Mouse (Mus musculus) heart, embryonic 14.5 days (tissue): ENCODE results near the gene Vars2. TPM values are rescaled to one million over a fixed set of nuclear protein-coding genes. Genes with fewer than 3 reads are reported as not detected.

ENCODE experiments used
- ATAC-seq: fragments of 200-750 bp; cut with Nextera tagmentation; 2 replicates; pipeline ENCODE4 v1.8.0; 2017; ENCODE audit warnings: low read depth, moderate TSS enrichment; ENCODE audit not compliant: insufficient number of reproducible peaks, insufficient read depth, low FRiP score
- H3K27ac ChIP-seq, 2 experiments: fragments of 200-500 bp in 1 of 2; fragments of 300-500 bp in 1 of 2; sonication (generic) in 1 of 2; replicated peaks in 1 of 2; 2 replicates each; pipeline ENCODE4 v1.5.1; 2012 to 2014; ENCODE audit warnings: low read depth in 2 of 2, low read length in 2 of 2, control low read depth in 1 of 2, mild to moderate bottlenecking in 1 of 2, mixed read lengths in 1 of 2; ENCODE audit not compliant: control insufficient read depth in 1 of 2, insufficient read depth in 1 of 2
- H3K27me3 ChIP-seq: fragments of 300-500 bp; sonication (generic); 2 replicates; pipeline ENCODE4 v1.6.1; 2014; ENCODE audit warnings: mild to moderate bottlenecking, low read length, control low read depth; ENCODE audit not compliant: control insufficient read depth, insufficient read depth
- H3K36me3 ChIP-seq: fragments of 300-500 bp; sonication (generic); 2 replicates; pipeline ENCODE4 v1.6.1; 2014; ENCODE audit warnings: mild to moderate bottlenecking, control low read depth, low read length, mixed read lengths; ENCODE audit not compliant: control insufficient read depth, insufficient read depth
- H3K4me1 ChIP-seq, 2 experiments: fragments of 200-500 bp in 1 of 2; fragments of 300-500 bp in 1 of 2; sonication (generic) in 1 of 2; 2 replicates each; pipeline ENCODE4 v1.6.1; 2012 to 2014; ENCODE audit warnings: low read length in 2 of 2, control low read depth in 1 of 2, mixed read lengths in 1 of 2; ENCODE audit not compliant: control insufficient read depth in 2 of 2, insufficient read depth in 2 of 2
- H3K4me2 ChIP-seq: fragments of 300-500 bp; sonication (generic); 2 replicates; pipeline ENCODE4 v1.6.1; 2014; ENCODE audit warnings: mild to moderate bottlenecking, low read length
- H3K4me3 ChIP-seq, 2 experiments: fragments of 200-500 bp in 1 of 2; fragments of 300-500 bp in 1 of 2; sonication (generic) in 1 of 2; 2 replicates each; pipeline ENCODE4 v1.5.1; 2012 to 2014; ENCODE audit warnings: low read length in 2 of 2, mild to moderate bottlenecking in 2 of 2, control low read depth in 1 of 2, low read depth in 1 of 2, moderate library complexity in 1 of 2; ENCODE audit not compliant: control insufficient read depth in 1 of 2, insufficient read depth in 1 of 2
- H3K9ac ChIP-seq: fragments of 300-500 bp; sonication (generic); 2 replicates; pipeline ENCODE4 v1.6.1; 2014; ENCODE audit warnings: mild to moderate bottlenecking, low read length
- H3K9me3 ChIP-seq: fragments of 300-500 bp; sonication (generic); 2 replicates; pipeline ENCODE4 v1.6.1; 2016; ENCODE audit warnings: low read length, control low read depth; ENCODE audit not compliant: control insufficient read depth
- WGBS: fragments of 180-500 bp; shearing (Covaris S2); extraction: QIAGEN DNeasy Blood & Tissue Kit; methylation state at CpG from one replicate; pipeline ENCODE4 v1.1.7; 2014; 5-methylcytosine and 5-hydroxymethylcytosine counted together
- polyA plus RNA-seq: library from polyadenylated mRNA; unstranded; fragments of >200 nt; fragmentation: Nextera tagmentation; extraction: Ambion mirVana; gene quantifications from 2 replicates; pipeline ENCODE4 v1.2.1, GENCODE M21; 2014

Gene Vars2
- polyA plus RNA-seq, 1 experiment from 2014 or later = 10.8 TPM

DNA sequence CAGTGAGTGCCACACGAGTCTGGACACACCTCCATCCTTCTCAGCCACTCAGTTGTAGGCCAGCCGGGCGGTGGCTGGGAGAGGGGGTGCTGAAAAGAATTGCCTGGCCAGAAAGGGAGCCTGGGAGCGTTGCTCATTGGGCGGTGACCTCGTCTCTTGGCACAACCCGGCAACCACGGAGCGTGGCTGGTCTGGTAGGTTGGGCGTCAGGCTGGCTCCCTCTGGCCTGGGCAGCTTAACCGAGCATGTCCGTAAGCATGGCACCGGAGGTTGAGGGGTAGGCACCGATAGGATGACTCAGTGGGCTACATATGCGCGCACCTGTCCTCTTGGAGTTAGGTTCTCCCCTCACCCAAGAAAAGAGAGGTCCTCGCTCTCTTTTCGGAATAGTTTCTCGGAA lies 32.5 kb upstream of the Vars2 start:
- peak overlapping the region; percentile 69 to 89 for H3K4me3 ChIP-seq
- peak overlapping the region; percentile 89 to 97 for H3K27ac ChIP-seq
- WGBS = 2% methylated on average over 19 of the region's 19 CpGs
- H3K9me3 ChIP-seq = peaks cover 5% of the 10 kb centered on the region
- peak; percentile 32 for ATAC-seq
- peaks cover 34 to 40% of the 10 kb centered on the region in 2 experiments for H3K4me1 ChIP-seq
- no peaks in the 10 kb centered on the region for H3K27me3 ChIP-seq
- H3K9ac ChIP-seq = peak overlapping the region; percentile 94
- peak overlapping the region; percentile 72 for H3K4me2 ChIP-seq
- peaks cover 12% of the 10 kb centered on the region for H3K36me3 ChIP-seq

DNA sequence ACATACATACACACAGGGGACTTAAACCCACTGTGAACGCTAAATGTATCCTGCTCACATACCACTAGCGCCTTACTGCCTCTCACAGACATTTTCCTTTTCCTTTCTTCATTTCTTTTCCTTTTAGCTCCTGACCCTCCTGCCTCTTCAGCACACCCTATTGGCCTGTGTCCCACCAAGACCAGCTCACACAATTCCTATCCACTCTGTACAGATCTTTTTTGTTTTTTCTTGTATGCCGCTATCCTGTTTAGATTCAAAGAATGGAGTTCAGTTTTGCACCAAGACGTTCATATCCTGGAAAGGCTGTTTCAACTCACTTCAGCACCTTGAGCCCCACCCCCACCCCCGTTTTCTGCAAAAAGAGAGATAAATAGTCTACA lies 31.1 kb upstream of the Vars2 start:
- Histone ChIP-seq H3K9me3 (peaks cover 5% of the 10 kb centered on the region), H3K27me3 (no peaks in the 10 kb centered on the region), H3K9ac (peak overlapping the region; percentile 72), H3K36me3 (peaks cover 17% of the 10 kb centered on the region), H3K4me3 (peak overlapping the region; percentile 40), H3K27ac (peak overlapping the region; percentile 86 to 97), H3K4me1 (peaks cover 21 to 26% of the 10 kb centered on the region in 2 experiments), H3K4me2 (peak overlapping the region; percentile 72)
- ATAC-seq = no peak
- WGBS = 20% methylated on average over 5 of the region's 5 CpGs

DNA sequence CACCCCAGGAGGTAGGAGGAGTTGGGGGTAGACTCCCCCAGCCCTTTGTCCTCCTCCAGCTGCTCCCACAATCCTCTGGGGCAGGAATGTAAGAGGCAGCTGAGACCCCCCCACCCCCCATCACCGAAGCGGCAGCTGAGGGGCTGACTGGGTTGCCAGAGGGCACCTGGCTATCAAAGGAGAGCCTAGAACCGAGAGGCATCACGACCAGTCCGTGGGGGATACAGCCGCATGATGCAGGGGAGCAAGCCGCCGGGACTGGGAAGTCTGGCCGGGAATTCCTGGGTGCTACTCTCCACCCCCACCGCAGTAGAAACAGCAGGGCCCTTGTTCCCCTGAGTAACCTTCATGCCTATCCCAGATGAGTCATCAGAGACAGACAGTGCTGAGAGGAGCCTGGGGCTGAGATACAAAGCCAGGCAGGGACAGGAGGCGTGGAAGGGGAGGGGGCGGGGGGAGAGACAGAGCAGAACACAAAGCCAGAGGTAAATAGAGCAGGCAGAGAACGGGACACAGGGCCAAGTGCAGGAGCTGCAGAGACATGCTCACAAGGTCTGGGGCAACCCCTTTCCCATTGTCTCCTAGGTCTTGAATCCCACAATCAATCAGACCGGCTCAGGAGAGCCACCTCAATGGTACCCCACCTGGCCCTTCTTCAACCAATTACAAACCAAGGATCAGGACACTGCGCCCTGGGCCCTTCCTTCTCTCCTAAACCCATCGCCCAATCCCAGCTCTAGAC lies 30.5 kb upstream of the Vars2 start:
- peak overlapping the region; percentile 86 to 97 for H3K27ac ChIP-seq
- peak overlapping the region; percentile 40 for H3K4me3 ChIP-seq
- ATAC-seq = peak; percentile 44
- H3K4me2 ChIP-seq = peak overlapping the region; percentile 72
- peaks cover 21 to 26% of the 10 kb centered on the region in 2 experiments for H3K4me1 ChIP-seq
- H3K27me3 ChIP-seq = no peaks in the 10 kb centered on the region
- H3K9ac ChIP-seq = peak overlapping the region; percentile 72
- 2% methylated on average over 15 of the region's 16 CpGs for WGBS
- peaks cover 23% of the 10 kb centered on the region for H3K36me3 ChIP-seq
- peaks cover 5% of the 10 kb centered on the region for H3K9me3 ChIP-seq

DNA sequence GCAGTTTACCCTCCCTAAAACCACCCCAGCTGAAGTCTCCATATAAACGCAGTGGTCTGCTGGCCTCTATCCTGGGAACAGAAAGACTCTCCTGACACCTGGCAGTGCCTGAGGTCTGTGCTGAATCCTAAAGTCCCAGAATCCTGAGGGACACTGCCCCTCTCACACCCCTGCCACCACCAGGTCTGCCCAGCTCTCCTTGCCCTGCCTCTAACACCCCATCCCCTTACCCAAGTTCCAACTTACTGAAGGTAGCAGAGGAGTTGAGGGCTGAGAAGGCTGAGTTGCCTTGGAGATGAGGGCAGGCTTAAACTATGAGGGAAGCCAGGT lies 30.0 kb upstream of the Vars2 start:
- Histone ChIP-seq H3K27me3 (no peaks in the 10 kb centered on the region), H3K4me1 (peaks cover 19 to 20% of the 10 kb centered on the region in 2 experiments), H3K4me3 (peak overlapping the region; percentile 40), H3K9ac (peak overlapping the region; percentile 72), H3K36me3 (peaks cover 28% of the 10 kb centered on the region), H3K9me3 (peaks cover 5% of the 10 kb centered on the region), H3K4me2 (peak overlapping the region; percentile 72), H3K27ac (peak overlapping the region; percentile 86 to 97)
- WGBS = 11% methylated on average over 1 of the region's 1 CpGs
- no peak for ATAC-seq

DNA sequence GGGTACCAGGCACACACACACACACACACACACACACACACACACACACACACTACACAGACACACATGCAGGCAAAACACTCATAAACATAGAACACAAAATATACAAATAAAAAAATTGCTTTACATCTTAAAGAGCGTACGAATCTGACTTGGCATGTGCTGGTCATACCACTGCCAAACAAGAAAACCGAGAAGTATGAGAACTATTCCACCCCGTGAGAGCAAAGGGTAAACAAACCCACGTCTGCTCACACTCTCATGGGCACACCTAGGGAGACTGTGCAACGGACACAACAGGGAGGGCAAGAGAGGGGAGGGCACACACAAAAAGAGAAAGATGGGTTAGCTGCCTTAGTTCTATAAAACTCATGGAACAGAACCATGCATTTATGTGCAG lies 29.3 kb upstream of the Vars2 start:
- Histone ChIP-seq H3K27me3 (no peaks in the 10 kb centered on the region), H3K4me3 (peak overlapping the region in 1 of 2 experiments; percentile 40; a peak in 3 of 4 replicates), H3K36me3 (peaks cover 35% of the 10 kb centered on the region), H3K9me3 (peaks cover 5% of the 10 kb centered on the region), H3K4me2 (peak overlapping the region; percentile 72), H3K9ac (peak overlapping the region; percentile 72), H3K27ac (peak overlapping the region in 1 of 2 experiments; percentile 97; a peak in 2 of 4 replicates), H3K4me1 (peaks cover 19% of the 10 kb centered on the region in 2 experiments)
- 46% methylated on average over 6 of the region's 6 CpGs for WGBS
- no peak for ATAC-seq

DNA sequence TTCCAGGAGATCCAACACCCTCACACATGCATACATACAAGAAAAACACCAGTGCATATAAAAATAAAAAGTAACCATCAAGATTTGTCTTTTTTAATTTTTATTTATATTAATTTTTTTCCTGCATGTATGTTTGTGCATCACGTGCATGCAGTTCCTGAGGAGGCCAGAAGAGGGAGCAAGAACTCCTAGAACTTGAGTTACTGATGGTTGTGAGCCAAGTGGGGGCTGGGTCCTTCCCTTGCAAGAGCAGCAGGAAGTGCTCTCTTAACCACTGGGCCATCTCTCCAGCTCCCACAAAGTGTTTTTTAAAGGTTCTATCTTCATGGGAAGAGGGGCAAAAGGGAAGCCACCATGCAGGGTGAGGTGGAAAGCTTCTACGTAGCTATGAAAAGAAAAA lies 27.9 kb upstream of the Vars2 start:
- no peak overlapping the region for H3K27ac ChIP-seq
- WGBS = 91% methylated on average over 2 of the region's 2 CpGs
- no peak for ATAC-seq
- H3K4me1 ChIP-seq = peaks cover 19% of the 10 kb centered on the region in 2 experiments
- H3K9ac ChIP-seq = no peak overlapping the region
- H3K36me3 ChIP-seq = peaks cover 49% of the 10 kb centered on the region
- H3K9me3 ChIP-seq = peaks cover 5% of the 10 kb centered on the region
- H3K4me3 ChIP-seq = no peak overlapping the region
- no peaks in the 10 kb centered on the region for H3K27me3 ChIP-seq
- no peak overlapping the region for H3K4me2 ChIP-seq

DNA sequence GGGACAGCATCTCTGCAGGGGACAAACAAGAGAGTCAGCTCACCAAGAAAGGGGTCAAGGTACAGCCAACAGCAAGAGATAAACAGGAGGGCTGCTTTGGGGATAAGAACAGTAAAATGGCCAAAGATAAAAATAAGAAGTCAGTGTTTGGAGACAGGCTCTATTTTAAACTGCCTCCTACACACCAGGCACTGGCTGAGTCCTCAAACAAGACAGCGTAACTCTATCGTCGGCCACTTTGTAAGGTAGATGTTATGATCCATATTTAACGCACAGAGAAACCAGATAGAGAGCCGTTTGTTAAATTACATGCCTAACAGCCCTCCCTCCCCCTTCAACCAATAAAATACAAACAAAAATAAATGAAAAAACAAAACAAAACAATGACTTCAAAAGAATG lies 26.5 kb upstream of the Vars2 start:
- H3K9me3 ChIP-seq = peaks cover 5% of the 10 kb centered on the region
- no peak for ATAC-seq
- H3K4me2 ChIP-seq = no peak overlapping the region
- no peaks in the 10 kb centered on the region for H3K27me3 ChIP-seq
- H3K4me3 ChIP-seq = no peak overlapping the region
- peaks cover 13% of the 10 kb centered on the region in 2 experiments for H3K4me1 ChIP-seq
- no peak overlapping the region for H3K27ac ChIP-seq
- peaks cover 63% of the 10 kb centered on the region for H3K36me3 ChIP-seq
- 58% methylated on average over 5 of the region's 5 CpGs for WGBS
- H3K9ac ChIP-seq = no peak overlapping the region

DNA sequence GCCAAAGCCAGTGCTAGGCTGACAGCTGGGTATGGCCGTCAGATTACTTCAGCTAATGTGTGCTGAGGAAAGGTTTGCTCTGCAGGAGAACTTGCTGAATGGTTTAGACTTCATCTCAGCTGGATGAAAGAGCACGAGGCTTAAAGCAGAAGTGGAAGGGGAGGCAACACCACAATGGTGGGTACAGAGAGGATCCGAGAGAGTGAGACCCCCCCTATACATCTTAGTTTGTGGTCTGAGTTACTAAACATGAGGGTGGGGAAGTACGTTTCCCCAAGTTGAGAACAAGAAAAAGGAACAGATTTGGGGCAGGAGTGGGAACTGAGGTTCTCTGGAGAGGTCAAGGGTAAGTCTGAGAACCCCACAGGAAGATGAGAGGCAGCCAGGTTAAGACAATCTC lies 25.0 kb upstream of the Vars2 start:
- H3K4me3 ChIP-seq = no peak overlapping the region
- H3K9ac ChIP-seq = no peak overlapping the region
- H3K4me1 ChIP-seq = peaks cover 4 to 7% of the 10 kb centered on the region in 2 experiments
- no peak overlapping the region for H3K4me2 ChIP-seq
- H3K9me3 ChIP-seq = peaks cover 5% of the 10 kb centered on the region
- no peak overlapping the region for H3K27ac ChIP-seq
- 78% methylated on average over 4 of the region's 4 CpGs for WGBS
- peaks cover 78% of the 10 kb centered on the region for H3K36me3 ChIP-seq
- no peak for ATAC-seq
- no peaks in the 10 kb centered on the region for H3K27me3 ChIP-seq
